Mouse (Mus musculus): ENCODE results near the gene Rbbp5. TPM values are rescaled to one million over a fixed set of nuclear protein-coding genes. Genes with fewer than 3 reads are reported as not detected.

Gene Rbbp5
- total RNA-seq, 2 experiments from 2014 or later, result 18.4 to 23.5 TPM

DNA sequence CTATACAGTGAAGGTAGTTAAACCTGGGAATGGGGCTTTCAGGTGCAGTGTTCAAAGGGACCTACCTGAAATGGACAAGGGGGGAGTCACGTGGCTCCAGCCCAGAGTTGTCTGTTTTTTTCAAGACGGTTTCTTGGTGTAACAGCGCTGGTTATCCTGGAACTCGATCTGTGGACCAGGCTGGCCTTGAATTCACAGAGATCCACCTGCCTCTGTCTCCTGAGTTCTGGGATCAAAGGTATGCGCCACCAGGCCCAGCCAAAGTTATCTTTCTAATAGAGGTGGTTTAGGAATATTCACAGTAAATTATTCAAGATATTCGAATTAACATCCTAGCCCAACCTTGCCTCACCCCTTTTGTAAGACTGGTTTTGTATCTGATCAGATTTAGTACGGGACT lies 29.5 kb downstream of the Rbbp5 start:
- intact Hi-C loops (cut with DNase I), result no loop called here
- DNase-seq, result no peak
- H3K4me3 ChIP-seq, result no peak overlapping the region
- no peak overlapping the region for H3K27ac ChIP-seq
- no peak for TF ChIP-seq CTCF (IDR thresholded peaks at IDR 0.05)

DNA sequence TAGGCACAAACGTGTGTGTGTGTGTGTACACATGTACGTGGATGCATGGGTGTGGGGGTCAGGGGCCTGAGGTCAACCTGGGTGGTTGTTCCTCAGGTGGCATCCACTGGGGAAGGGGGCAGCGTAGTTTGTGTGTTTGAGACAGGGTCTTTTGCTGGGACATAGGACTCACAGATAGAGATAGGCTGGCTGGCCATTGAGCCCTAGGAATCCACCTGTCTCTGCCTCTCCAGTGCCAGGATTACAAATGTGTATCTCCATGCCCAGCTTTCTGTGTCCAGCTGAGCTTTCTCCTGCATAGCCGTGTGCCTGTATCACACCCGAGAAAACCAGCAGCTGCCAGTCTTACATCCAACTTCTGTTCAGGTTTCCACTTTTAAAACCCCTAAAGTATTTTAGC lies 32.6 kb downstream of the Rbbp5 start:
- H3K27ac ChIP-seq, result no peak overlapping the region
- intact Hi-C loops (cut with DNase I), result no loop called here
- H3K4me3 ChIP-seq, result no peak overlapping the region
- DNase-seq, result no peak
- TF ChIP-seq CTCF (IDR thresholded peaks at IDR 0.05), result no peak

DNA sequence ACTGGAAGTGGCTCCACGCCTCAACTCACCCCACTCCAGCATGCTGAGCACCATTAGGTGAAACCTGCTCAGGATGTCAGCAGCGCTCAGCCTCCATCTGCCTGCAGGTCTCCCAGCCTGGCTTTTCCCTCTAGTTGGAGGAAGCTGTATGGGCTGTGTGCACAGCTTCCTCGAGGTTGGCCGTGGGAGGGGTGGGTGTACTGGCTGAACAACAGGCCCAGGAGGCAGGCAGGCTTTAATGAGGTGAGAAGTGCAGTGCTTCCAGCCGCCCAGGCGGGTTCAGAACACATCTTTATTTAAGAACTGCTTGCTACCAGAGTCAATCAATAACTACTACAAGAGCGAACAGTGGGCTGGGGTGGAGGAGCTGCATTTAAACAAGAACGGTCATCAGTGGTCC lies 34.4 kb downstream of the Rbbp5 start:
- TF ChIP-seq CTCF (IDR thresholded peaks at IDR 0.05), result no peak
- DNase-seq, result no peak
- intact Hi-C loops (cut with DNase I), result no loop called here
- no peak overlapping the region for H3K4me3 ChIP-seq
- H3K27ac ChIP-seq, result no peak overlapping the region

DNA sequence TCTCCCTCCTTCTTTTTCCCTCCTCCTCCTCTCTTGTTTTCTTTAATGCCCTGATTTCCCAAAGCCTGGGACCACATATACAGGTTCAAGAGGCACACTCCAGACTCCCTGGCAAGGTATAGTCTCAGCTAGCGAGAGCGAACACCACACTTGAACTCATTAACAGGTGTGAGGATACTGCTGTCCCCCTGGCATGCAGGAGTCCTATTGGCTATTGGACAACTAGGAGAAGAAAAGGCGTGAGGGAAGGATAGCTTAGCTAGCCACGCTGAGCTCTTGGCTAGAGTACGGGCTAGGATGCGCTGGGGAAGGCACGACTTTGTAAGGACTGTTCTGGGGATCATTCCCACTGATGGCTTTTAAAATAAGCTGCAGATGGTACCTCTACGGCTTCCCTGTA lies 34.9 kb downstream of the Rbbp5 start:
- intact Hi-C loops (cut with DNase I), result no loop called here
- H3K4me3 ChIP-seq, result no peak overlapping the region
- H3K27ac ChIP-seq, result no peak overlapping the region
- TF ChIP-seq CTCF (IDR thresholded peaks at IDR 0.05), result no peak
- no peak for DNase-seq

DNA sequence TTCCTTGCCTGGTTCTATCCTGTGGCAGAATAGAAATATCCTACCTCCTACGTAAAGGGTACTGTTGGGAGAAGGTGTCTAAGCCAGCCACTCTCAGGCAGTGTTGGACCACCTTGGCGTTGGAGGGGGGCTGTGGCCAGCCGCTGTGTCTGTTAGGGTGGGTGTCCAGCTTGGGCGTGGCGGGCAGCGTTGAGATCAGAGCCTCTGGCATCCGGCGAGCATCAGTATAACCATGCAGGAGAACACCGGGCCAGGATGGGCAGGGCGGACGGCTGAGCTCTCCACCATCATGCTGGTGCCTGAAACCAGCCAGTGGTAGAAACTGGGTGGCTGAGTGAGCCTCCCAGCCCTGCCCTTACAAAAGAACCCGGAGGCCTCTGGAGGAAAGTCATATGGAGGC lies 38.2 kb downstream of the Rbbp5 start:
- no peak for TF ChIP-seq CTCF (IDR thresholded peaks at IDR 0.05)

DNA sequence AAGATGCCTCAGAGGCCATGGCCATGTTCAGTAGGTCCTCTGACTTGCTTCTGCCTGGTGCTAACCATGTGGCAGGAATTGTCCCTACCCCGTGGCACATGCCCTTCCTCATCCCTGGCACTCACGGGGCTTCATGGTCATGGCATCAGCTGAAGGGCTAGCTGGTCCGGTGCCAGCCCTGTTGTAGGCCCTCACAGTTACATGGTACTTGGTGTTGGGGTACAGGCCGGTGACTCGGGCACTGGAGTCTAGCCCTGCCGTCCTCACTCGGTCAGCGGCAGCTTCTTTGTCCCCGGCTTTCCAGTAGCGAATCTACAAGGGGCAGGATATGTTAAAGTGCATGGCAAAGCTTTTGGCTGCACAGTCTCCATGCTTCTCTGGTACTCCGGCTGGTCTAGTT lies 39.6 kb downstream of the Rbbp5 start:
- H3K4me3 ChIP-seq, result no peak overlapping the region
- intact Hi-C loops (cut with DNase I), result no loop called here

More for the DNA sequence above, 38.2 kb downstream of the Rbbp5 start:
- DNase-seq, result peak; percentile 10
- Histone ChIP-seq H3K27ac (no peak overlapping the region), H3K4me3 (no peak overlapping the region)
- intact Hi-C loops (cut with DNase I), result no loop called here

DNA sequence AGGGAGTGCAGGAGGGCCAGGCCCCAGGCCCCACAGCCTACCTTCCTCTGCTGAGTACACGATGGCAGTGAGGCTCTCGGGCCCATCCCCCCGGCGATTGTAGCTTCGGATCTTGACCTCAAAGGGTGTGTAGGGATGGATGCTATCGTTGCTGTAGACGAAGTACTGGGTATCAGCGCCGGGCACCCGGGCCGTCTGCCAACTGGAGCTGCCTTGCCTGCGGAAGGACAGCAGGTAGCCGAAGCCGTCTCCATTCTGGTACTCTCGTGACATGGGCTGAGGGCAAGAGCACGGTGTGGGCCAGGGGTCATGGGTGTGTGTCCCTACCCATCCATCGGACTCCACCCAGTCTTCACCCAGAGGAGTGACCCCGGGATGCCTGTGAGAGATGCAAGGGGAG lies 41.5 kb downstream of the Rbbp5 start:
- TF ChIP-seq CTCF (IDR thresholded peaks at IDR 0.05), result no peak
- peak; percentile 22 for DNase-seq
- intact Hi-C loops (cut with DNase I), result no loop called here

More for the DNA sequence above, 39.6 kb downstream of the Rbbp5 start:
- no peak for TF ChIP-seq CTCF (IDR thresholded peaks at IDR 0.05)
- DNase-seq, result peak; percentile 20
- no peak overlapping the region for H3K27ac ChIP-seq

DNA sequence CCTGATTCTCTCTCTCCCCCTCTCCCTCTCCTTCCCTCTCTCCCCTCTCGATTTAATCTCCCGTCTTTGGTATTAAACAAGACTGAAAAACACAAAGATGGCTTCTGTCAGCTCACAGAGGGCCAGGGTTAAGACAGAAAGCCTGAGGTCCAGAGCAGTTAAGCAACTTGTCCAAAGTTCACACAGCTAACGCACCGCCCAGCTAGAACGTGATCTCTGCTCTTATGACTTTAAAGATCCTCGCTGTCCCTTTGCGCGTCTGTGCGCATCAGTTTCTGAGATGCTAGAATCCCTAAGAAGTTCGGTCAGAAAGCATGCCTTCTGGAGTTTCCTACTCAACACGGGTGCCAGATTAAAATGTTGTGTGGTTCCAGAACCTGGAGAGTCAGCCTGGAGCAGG lies 42.6 kb downstream of the Rbbp5 start:
- no peak overlapping the region for H3K27ac ChIP-seq
- no peak for TF ChIP-seq CTCF (IDR thresholded peaks at IDR 0.05)
- intact Hi-C loops (cut with DNase I), result loop anchor here (2.0 kb wide), 1 partner anchor 153 kb away; no protein-coding TSS in a partner anchor

More for the DNA sequence above, 41.5 kb downstream of the Rbbp5 start:
- Histone ChIP-seq H3K27ac (no peak overlapping the region), H3K4me3 (no peak overlapping the region)

DNA sequence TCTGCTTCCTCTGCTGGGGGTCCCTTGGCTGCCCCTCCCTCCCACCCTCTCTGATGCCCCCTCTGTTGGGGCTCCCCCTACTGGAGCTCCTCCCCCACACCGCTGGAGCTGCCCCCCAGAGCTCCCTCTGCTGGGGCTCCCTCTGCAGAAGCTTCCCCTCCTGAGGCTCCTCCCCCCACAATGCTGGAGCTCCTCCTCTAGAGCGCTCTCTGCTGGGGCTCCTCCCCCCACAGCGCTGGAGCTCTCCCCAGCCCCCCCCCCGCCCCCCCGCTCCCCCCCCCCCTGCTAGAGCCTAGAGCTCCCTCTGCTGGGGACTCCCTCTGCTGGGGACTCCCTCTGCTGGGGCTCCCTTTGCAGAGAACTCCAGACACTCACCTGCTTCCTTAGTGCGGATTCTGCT lies 43.6 kb downstream of the Rbbp5 start:
- DNase-seq, result peak; percentile 85
- Histone ChIP-seq H3K4me3 (no peak overlapping the region), H3K27ac (no peak overlapping the region)
- peak; percentile 62 for TF ChIP-seq CTCF (IDR thresholded peaks at IDR 0.05)
- intact Hi-C loops (cut with DNase I), result loop anchor here (2.0 kb wide), 1 partner anchor 154 kb away; no protein-coding TSS in a partner anchor

More for the DNA sequence above, 42.6 kb downstream of the Rbbp5 start:
- H3K4me3 ChIP-seq, result no peak overlapping the region
- peak; percentile 9 for DNase-seq

DNA sequence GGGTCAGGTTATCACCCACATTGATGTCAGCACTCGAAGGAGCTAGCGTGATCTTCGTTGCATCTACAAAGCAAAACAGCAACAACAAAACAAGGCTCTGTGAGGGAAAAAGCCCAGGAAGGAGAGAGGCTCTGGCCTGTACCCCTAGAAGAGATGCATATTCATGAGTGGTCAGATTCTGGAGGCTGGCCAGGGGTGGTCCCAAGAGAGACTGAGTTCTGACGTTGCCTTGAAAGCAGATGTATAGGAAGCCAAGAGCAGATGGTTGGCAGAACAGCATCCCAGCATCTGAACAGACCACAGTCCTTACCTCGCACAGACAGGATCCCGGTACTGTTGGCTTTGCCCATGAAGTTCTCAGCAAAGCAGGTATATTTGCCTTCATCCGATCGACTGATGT lies 45.9 kb downstream of the Rbbp5 start:
- peak; percentile 14 for DNase-seq
- intact Hi-C loops (cut with DNase I), result no loop called here
- TF ChIP-seq CTCF (IDR thresholded peaks at IDR 0.05), result no peak
- Histone ChIP-seq H3K27ac (no peak overlapping the region), H3K4me3 (no peak overlapping the region)

DNA sequence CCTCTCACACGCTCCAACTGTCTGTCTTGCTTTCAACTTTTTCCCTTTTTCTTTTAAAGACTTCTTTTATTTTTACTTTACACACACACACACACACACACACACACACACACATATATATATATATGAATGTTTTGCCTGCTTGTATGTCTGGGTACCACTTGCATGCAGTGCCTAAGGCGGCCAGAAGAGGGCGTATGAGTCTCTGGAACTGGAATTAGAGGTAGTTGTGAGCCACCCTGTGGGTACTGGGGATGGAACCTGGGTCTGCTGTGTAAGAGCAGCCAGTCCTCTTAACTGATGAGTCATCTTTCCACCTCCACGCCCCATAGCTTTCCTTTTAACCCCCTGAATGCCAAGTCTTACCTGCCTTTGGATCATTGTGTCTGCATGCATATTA lies 46.8 kb downstream of the Rbbp5 start:
- peak; percentile 59 for TF ChIP-seq CTCF (IDR thresholded peaks at IDR 0.05)
- Histone ChIP-seq H3K27ac (no peak overlapping the region), H3K4me3 (no peak overlapping the region)
- peak; percentile 29 for DNase-seq
- intact Hi-C loops (cut with DNase I), result no loop called here

DNA sequence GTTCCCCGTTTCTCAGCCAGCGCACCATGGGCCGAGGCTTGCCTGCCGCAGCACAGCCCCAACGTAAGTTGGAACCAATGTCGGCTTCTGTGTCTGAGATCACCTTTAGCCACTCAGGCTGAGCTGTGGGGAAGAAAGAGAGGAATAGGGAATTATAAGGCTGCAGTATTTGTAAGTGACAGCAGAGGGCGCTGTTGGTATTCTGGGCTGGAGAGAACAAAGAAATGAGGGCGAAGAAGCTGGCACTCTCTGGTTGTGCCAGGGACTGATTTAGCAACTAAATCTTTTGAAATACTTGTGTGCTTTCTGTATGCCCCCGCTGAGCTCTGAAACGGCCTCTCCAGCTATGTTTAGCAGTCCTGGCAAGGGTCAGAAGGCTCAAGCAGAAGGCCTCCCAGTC lies 48.7 kb downstream of the Rbbp5 start:
- peak; percentile 40 for DNase-seq
- Histone ChIP-seq H3K27ac (no peak overlapping the region), H3K4me3 (no peak overlapping the region)
- intact Hi-C loops (cut with DNase I), result loop anchor here (1.0 kb wide), 1 partner anchor 68 kb away; no protein-coding TSS in a partner anchor
- TF ChIP-seq CTCF (IDR thresholded peaks at IDR 0.05), result peak; percentile 91

DNA sequence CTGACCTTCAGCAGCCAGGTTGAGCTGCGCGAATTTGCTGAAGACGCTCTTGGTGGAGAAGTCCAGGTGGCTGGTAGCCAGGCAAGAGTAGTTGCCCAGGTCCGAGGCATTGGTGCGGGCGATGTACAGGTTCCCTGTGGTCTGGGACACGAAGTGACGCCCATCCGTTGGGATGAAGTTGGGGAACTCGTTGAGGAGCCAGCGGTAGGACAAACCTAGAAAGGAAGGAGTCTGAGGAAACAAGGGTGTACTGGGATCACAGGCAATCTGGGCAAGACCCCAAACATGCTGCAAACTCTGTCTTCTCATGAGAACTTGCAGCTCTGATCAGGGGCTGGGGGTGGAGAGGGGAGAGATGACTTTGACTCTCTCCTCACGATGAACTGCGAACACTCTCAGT lies 50.9 kb downstream of the Rbbp5 start:
- no peak overlapping the region for H3K4me3 ChIP-seq
- no peak overlapping the region for H3K27ac ChIP-seq
- no peak for TF ChIP-seq CTCF (IDR thresholded peaks at IDR 0.05)
- intact Hi-C loops (cut with DNase I), result no loop called here
- DNase-seq, result peak; percentile 8

DNA sequence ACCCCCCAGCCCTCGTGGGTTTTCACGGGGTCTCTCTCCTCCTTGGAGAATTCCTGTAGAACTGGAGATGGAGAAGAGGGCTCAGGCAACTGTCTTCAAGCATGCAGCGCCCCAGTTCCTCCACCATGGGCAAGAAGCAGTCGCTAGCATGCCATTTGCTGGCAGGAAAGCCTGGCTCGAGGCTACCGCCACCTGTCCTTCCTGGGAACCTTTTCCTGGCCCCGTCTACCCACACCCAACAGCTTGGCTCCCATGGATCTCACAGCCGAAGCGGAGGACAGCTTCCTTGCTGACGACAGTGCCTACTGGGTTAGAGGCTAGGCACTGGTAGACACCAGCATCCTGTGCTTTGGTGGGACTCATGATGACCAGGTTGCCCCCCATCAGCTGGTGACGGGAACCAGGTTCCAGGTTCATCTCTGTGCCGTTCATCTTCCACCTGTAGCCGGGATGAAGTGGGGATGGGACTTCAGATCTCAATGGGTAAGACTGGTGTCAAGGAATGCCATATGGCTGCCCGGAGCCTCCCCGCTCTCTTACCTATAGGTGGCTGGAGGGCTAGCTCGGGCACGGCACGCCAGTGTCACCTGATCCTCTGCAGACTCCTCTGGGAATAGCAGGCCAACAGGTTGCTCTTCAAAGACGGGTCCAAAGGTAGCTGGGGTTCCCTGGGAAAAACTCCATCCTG lies 51.6 kb downstream of the Rbbp5 start:
- Histone ChIP-seq H3K27ac (no peak overlapping the region), H3K4me3 (no peak overlapping the region)
- intact Hi-C loops (cut with DNase I), result no loop called here
- peak; percentile 48 for DNase-seq
- no peak for TF ChIP-seq CTCF (IDR thresholded peaks at IDR 0.05)

Measured in gastrocnemius, adult 2 months (tissue).